Mouse (Mus musculus): ENCODE measurements around the gene Kcnq2.

GRCm38 (mm10) chr2:181134591-181135445, at the start of gene Kcnq2:
- TF ChIP-seq CTCF (IDR thresholded peaks at IDR 0.05; ENCODE audit: control insufficient read depth, insufficient read depth, insufficient read length) (no peak), MAX (IDR thresholded peaks at IDR 0.05) (no peak)
